Mouse (Mus musculus) megakaryocyte progenitor cell, adult 5-6 weeks (primary cell): ENCODE results near the gene Olfr69. TPM values are rescaled to one million over a fixed set of nuclear protein-coding genes. Genes with fewer than 3 reads are reported as not detected.
"Not testable (repeated sequence)": the region's sequence is repeated elsewhere in the genome, so short reads cannot be mapped to it uniquely, and the experiment has no call there.

Source experiments
- ATAC-seq: replicated peaks from 2 replicates; pipeline ENCODE4 v1.8.0; 2016; ENCODE audit warnings: mild to moderate bottlenecking, moderate TSS enrichment, inconsistent platforms; ENCODE audit not compliant: poor library complexity
- total RNA-seq, 2 experiments: library from RNA; stranded (forward) in 1 of 2; stranded (reverse) in 1 of 2; fragments of 157-497, 149-512 nt in 1 of 2; fragments of 200-1000 nt in 1 of 2; gene quantifications; 2 replicates each; pipeline versions ENCODE4 v1.2.3 to v1.2.4; 2015 to 2017

Olfr69 gene
- total RNA-seq, 2 experiments from 2014 or later, result not detected

- ATAC-seq, result not testable (repeated sequence)
Measured at GRCm38 (mm10) chr7:103716398-103716797, 55.0 kb downstream of the Olfr69 start.

Other genes with a start within 250 kb of the Olfr69 start
Only the 30 nearest of the 32 such genes appear.
- not detected in 2 replicates for gene Olfr613, start 223.5 kb downstream of the Olfr69 start, total RNA-seq (2015)
- gene Olfr613, start 223.5 kb downstream of the Olfr69 start, total RNA-seq (2017), result not detected in 2 replicates
- gene Olfr615, start 215.5 kb downstream of the Olfr69 start, total RNA-seq (2015), result not detected in 2 replicates
- not detected in 2 replicates for gene Olfr615, start 215.5 kb downstream of the Olfr69 start, total RNA-seq (2017)
- not detected in 2 replicates for gene Olfr616, start 202.5 kb downstream of the Olfr69 start, total RNA-seq (2015)
- gene Olfr616, start 202.5 kb downstream of the Olfr69 start, total RNA-seq (2017), result not detected in 2 replicates
- gene Olfr617, start 198.5 kb downstream of the Olfr69 start, total RNA-seq (2015), result not detected in 2 replicates
- not detected in 2 replicates for gene Olfr617, start 198.5 kb downstream of the Olfr69 start, total RNA-seq (2017)
- gene Olfr618, start 181.5 kb downstream of the Olfr69 start, total RNA-seq (2015), result not detected in 2 replicates
- gene Olfr618, start 181.5 kb downstream of the Olfr69 start, total RNA-seq (2017), result not detected in 2 replicates
- not detected in 2 replicates for gene Olfr619, start 171.0 kb downstream of the Olfr69 start, total RNA-seq (2015)
- gene Olfr619, start 171.0 kb downstream of the Olfr69 start, total RNA-seq (2017), result not detected in 2 replicates
- not detected in 2 replicates for gene Olfr620, start 159.1 kb downstream of the Olfr69 start, total RNA-seq (2015)
- gene Olfr620, start 159.1 kb downstream of the Olfr69 start, total RNA-seq (2017), result not detected in 2 replicates
- gene Olfr622, start 128.9 kb downstream of the Olfr69 start, total RNA-seq (2015), result not detected in 2 replicates
- not detected in 2 replicates for gene Olfr622, start 128.9 kb downstream of the Olfr69 start, total RNA-seq (2017)
- gene Olfr623, start 107.9 kb downstream of the Olfr69 start, total RNA-seq (2015), result not detected in 2 replicates
- gene Olfr623, start 107.9 kb downstream of the Olfr69 start, total RNA-seq (2017), result not detected in 2 replicates
- gene Olfr624, start 100.4 kb downstream of the Olfr69 start, total RNA-seq (2015), result 0.02 TPM in 1 of 2 replicates, not detected in the other
- gene Olfr624, start 100.4 kb downstream of the Olfr69 start, total RNA-seq (2017), result 0.12 TPM in 1 of 2 replicates, not detected in the other
- not detected in 2 replicates for gene Olfr625-ps1, start 88.9 kb downstream of the Olfr69 start, total RNA-seq (2015)
- gene Olfr625-ps1, start 88.9 kb downstream of the Olfr69 start, total RNA-seq (2017), result not detected in 2 replicates
- not detected in 2 replicates for gene Olfr243, start 56.9 kb downstream of the Olfr69 start, total RNA-seq (2015)
- not detected in 2 replicates for gene Olfr243, start 56.9 kb downstream of the Olfr69 start, total RNA-seq (2017)
- not detected in 2 replicates for gene Olfr628, start 41.2 kb downstream of the Olfr69 start, total RNA-seq (2015)
- gene Olfr628, start 41.2 kb downstream of the Olfr69 start, total RNA-seq (2017), result not detected in 2 replicates
- not detected in 2 replicates for gene Olfr629, start 26.7 kb downstream of the Olfr69 start, total RNA-seq (2015)
- not detected in 2 replicates for gene Olfr629, start 26.7 kb downstream of the Olfr69 start, total RNA-seq (2017)
- gene Olfr630, start 14.3 kb downstream of the Olfr69 start, total RNA-seq (2015), result not detected in 2 replicates
- gene Olfr630, start 14.3 kb downstream of the Olfr69 start, total RNA-seq (2017), result not detected in 2 replicates
- gene Olfr68, start 8.1 kb upstream of the Olfr69 start, total RNA-seq (2015), result not detected in 2 replicates
- gene Olfr68, start 8.1 kb upstream of the Olfr69 start, total RNA-seq (2017), result not detected in 2 replicates
- not detected in 2 replicates for gene Olfr67, start 20.2 kb upstream of the Olfr69 start, total RNA-seq (2015)
- not detected in 2 replicates for gene Olfr67, start 20.2 kb upstream of the Olfr69 start, total RNA-seq (2017)
- 16.9 and 36.5 TPM in 2 replicates for gene Hbb-bt, start 42.4 kb upstream of the Olfr69 start, total RNA-seq (2015)
- gene Hbb-bt, start 42.4 kb upstream of the Olfr69 start, total RNA-seq (2017), result 0.71 and 3.5 TPM in 2 replicates
- 25.1 and 66.9 TPM in 2 replicates for gene Hbb-bs, start 56.5 kb upstream of the Olfr69 start, total RNA-seq (2015)
- 7.5 and 24.0 TPM in 2 replicates for gene Hbb-bs, start 56.5 kb upstream of the Olfr69 start, total RNA-seq (2017)
- gene Hbb-bh2, start 68.9 kb upstream of the Olfr69 start, total RNA-seq (2015), result not detected in 2 replicates
- not detected in 2 replicates for gene Hbb-bh2, start 68.9 kb upstream of the Olfr69 start, total RNA-seq (2017)
- not detected in 2 replicates for gene Hbb-bh1, start 71.6 kb upstream of the Olfr69 start, total RNA-seq (2015)
- gene Hbb-bh1, start 71.6 kb upstream of the Olfr69 start, total RNA-seq (2017), result not detected in 2 replicates
- not detected in 2 replicates for gene Hbb-y, start 81.6 kb upstream of the Olfr69 start, total RNA-seq (2015)
- not detected in 2 replicates for gene Hbb-y, start 81.6 kb upstream of the Olfr69 start, total RNA-seq (2017)
- not detected in 2 replicates for gene Olfr66, start 114.7 kb upstream of the Olfr69 start, total RNA-seq (2015)
- not detected in 2 replicates for gene Olfr66, start 114.7 kb upstream of the Olfr69 start, total RNA-seq (2017)
- gene Olfr64, start 122.9 kb upstream of the Olfr69 start, total RNA-seq (2015), result not detected in 2 replicates
- not detected in 2 replicates for gene Olfr64, start 122.9 kb upstream of the Olfr69 start, total RNA-seq (2017)
- not detected in 2 replicates for gene Olfr65, start 131.9 kb upstream of the Olfr69 start, total RNA-seq (2015)
- gene Olfr65, start 131.9 kb upstream of the Olfr69 start, total RNA-seq (2017), result not detected in 2 replicates
- gene Olfr631, start 157.2 kb upstream of the Olfr69 start, total RNA-seq (2015), result not detected in 2 replicates
- gene Olfr631, start 157.2 kb upstream of the Olfr69 start, total RNA-seq (2017), result not detected in 2 replicates
- not detected in 2 replicates for gene Olfr632, start 162.8 kb upstream of the Olfr69 start, total RNA-seq (2015)
- not detected in 2 replicates for gene Olfr632, start 162.8 kb upstream of the Olfr69 start, total RNA-seq (2017)
- gene Olfr633, start 172.8 kb upstream of the Olfr69 start, total RNA-seq (2015), result not detected in 2 replicates
- gene Olfr633, start 172.8 kb upstream of the Olfr69 start, total RNA-seq (2017), result not detected in 2 replicates
- gene Olfr635, start 199.6 kb upstream of the Olfr69 start, total RNA-seq (2015), result not detected in 2 replicates
- gene Olfr635, start 199.6 kb upstream of the Olfr69 start, total RNA-seq (2017), result not detected in 2 replicates
- not detected in 2 replicates for gene Olfr638, start 227.2 kb upstream of the Olfr69 start, total RNA-seq (2015)
- not detected in 2 replicates for gene Olfr638, start 227.2 kb upstream of the Olfr69 start, total RNA-seq (2017)